Mouse (Mus musculus) liver, embryonic 16.5 days (tissue): ENCODE measurements around the gene Wdr95. TPM values are rescaled to one million over a fixed set of nuclear protein-coding genes. Genes with fewer than 3 reads are reported as not detected.

Experiments
- ATAC-seq: fragments of 200-750 bp; cut with Nextera tagmentation; 2 replicates; pipeline ENCODE4 v1.8.0; 2017; ENCODE audit warnings: low read depth, mild to moderate bottlenecking, moderate number of reproducible peaks, moderate library complexity
- H3K27ac ChIP-seq: fragments of 300-500 bp; sonication (generic); 2 replicates; pipeline ENCODE4 v1.5.1; 2014; ENCODE audit warnings: mild to moderate bottlenecking, low read length
- H3K27me3 ChIP-seq: fragments of 300-500 bp; sonication (generic); 2 replicates; pipeline ENCODE4 v1.6.1; 2014; ENCODE audit warnings: low read depth, low read length, mixed read lengths; ENCODE audit not compliant: control insufficient read depth, insufficient read depth
- H3K36me3 ChIP-seq: fragments of 300-500 bp; sonication (generic); 2 replicates; pipeline ENCODE4 v1.6.1; 2014; ENCODE audit warnings: mild to moderate bottlenecking; ENCODE audit not compliant: control insufficient read depth, insufficient read depth
- H3K4me1 ChIP-seq: fragments of 300-500 bp; sonication (generic); 2 replicates; pipeline ENCODE4 v1.6.1; 2014; ENCODE audit warnings: low read depth, low read length, mixed read lengths; ENCODE audit not compliant: control insufficient read depth
- H3K4me2 ChIP-seq: fragments of 300-500 bp; sonication (generic); 2 replicates; pipeline ENCODE4 v1.6.1; 2014; ENCODE audit warnings: low read depth, low read length, mixed read lengths
- H3K4me3 ChIP-seq: fragments of 300-500 bp; sonication (generic); 2 replicates; pipeline ENCODE4 v1.5.1; 2014; ENCODE audit warnings: low read depth, mild to moderate bottlenecking, low read length
- H3K9ac ChIP-seq: fragments of 300-500 bp; sonication (generic); 2 replicates; pipeline ENCODE4 v1.6.1; 2014; ENCODE audit warnings: low read depth, low read length
- H3K9me3 ChIP-seq: fragments of 300-500 bp; sonication (generic); replicated peaks from 2 replicates; pipeline ENCODE4 v1.6.1; 2016; ENCODE audit warnings: low read length; ENCODE audit not compliant: control insufficient read depth
- whole genome bisulfite sequencing: fragments of 180-500 bp; shearing (Covaris S2); extraction: QIAGEN DNeasy Blood & Tissue Kit; methylation state at CpG from one replicate; pipeline ENCODE4 v1.1.7; 2014; ENCODE audit not compliant: insufficient replicate concordance; 5-methylcytosine and 5-hydroxymethylcytosine counted together
- polyA plus RNA-seq: library from polyadenylated mRNA; unstranded; fragments of >200 nt; fragmentation: Nextera tagmentation; extraction: Ambion mirVana; gene quantifications from 2 replicates; pipeline ENCODE4 v1.2.1, GENCODE M21; 2015

Gene Wdr95
- polyA plus RNA-seq, 1 experiment from 2014 or later = not detected

GRCm38 (mm10) chr5:149603241-149603640 is 74.8 kb downstream of the Wdr95 start:
- H3K4me2 ChIP-seq = no peak overlapping the region
- no peaks in the 10 kb centered on the region for H3K36me3 ChIP-seq
- H3K9ac ChIP-seq = no peak overlapping the region
- H3K4me3 ChIP-seq = no peak overlapping the region
- 59% methylated on average over 3 of the region's 3 CpGs for WGBS
- H3K27ac ChIP-seq = no peak overlapping the region
- no peaks in the 10 kb centered on the region for H3K27me3 ChIP-seq
- no peak for ATAC-seq
- no peaks in the 10 kb centered on the region for H3K9me3 ChIP-seq
- no peaks in the 10 kb centered on the region for H3K4me1 ChIP-seq

DNA sequence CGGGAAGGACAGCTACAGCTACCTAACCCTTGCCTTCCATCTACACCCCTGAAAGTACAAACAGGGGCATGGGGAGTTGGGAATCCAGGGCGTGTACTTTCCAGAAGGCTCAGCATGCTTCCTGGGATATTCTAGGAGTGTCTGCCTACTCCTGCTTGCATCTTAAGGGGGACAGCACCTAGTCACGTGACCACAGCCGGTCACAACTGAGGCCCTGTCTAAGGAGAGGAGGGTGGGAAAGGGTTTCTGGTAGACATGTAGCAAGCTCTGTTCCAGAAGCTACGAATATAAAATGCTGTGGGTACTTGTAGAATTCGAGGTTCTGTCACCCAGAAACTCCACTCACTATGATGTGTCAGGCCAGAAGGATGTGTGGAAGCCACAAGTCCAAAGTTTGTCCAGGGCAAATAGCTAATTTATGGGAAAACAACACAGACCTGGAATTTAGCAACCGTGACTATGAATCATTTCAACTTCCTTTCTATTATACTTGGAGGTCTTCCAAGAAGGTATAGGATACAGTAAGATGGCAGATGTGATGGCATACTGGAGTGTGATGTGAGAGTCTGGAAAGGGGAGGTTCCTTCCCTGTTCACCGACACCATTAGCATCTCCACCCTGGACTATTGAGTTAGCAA is 78.7 kb downstream of the Wdr95 start:
- Histone ChIP-seq H3K4me1 (no peaks in the 10 kb centered on the region), H3K27me3 (no peaks in the 10 kb centered on the region), H3K4me2 (no peak overlapping the region), H3K9ac (no peak overlapping the region), H3K4me3 (no peak overlapping the region), H3K36me3 (no peaks in the 10 kb centered on the region), H3K9me3 (no peaks in the 10 kb centered on the region), H3K27ac (no peak overlapping the region)
- ATAC-seq = no peak
- 60% methylated on average over 8 of the region's 8 CpGs for WGBS

DNA sequence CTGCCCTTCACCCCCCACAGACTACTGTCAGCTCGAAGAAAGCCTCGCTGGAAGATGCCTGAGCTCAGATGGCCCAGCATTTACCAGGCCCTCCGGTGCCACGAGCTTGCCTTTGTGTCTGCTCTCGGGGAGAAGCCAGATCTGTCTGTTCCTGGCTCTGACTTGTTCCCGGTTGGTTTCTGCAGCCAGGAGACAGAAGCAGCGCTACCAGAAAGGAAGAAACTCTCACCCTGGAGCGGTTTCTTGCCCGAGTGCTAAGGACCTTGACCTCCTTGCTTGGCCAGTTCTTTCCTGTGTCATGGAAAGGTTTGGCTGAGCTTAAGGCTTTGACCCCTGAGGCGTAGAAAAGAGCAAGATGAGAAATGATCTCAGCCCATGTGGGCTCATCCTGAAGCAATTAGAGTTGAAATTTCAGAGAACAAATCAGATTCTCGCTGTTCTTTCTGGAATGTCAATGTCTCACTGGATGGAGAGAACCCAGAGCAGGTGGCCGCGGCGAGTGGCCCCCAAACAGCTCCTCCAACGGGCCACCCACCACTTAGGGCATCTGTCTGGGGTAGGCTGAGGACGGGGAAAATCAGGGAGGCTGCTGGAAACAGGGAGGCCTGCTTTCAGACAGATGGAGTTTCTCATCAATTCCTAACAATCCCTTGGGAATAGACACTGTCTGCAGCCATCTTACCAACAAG is 83.1 kb downstream of the Wdr95 start:
- no peaks in the 10 kb centered on the region for H3K4me1 ChIP-seq
- no peak overlapping the region for H3K4me3 ChIP-seq
- no peak overlapping the region for H3K4me2 ChIP-seq
- peaks cover 2% of the 10 kb centered on the region; the same call in 1 of the 2 replicates for H3K36me3 ChIP-seq
- H3K9ac ChIP-seq = no peak overlapping the region
- no peaks in the 10 kb centered on the region for H3K27me3 ChIP-seq
- H3K9me3 ChIP-seq = no peaks in the 10 kb centered on the region
- ATAC-seq = no peak
- H3K27ac ChIP-seq = no peak overlapping the region
- WGBS = 67% methylated on average over 16 of the region's 16 CpGs

DNA sequence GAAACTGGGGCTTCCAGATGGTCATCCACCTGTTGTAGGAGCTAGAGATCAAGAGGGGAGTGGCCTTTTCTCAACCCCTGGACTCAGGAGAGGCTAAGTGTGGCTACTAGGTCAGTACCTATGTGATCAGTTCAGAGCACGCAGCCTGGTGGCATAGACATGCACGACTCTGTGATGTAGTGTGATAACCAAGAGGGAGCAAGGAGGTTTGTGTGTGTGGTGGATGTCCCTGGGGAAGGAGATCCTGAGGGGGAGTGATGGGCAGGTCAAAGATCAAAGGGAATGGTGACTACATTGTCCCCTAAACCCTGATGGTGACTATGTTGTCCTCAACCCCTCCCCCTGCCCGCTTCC is 83.7 kb downstream of the Wdr95 start:
- Histone ChIP-seq H3K9ac (no peak overlapping the region), H3K9me3 (no peaks in the 10 kb centered on the region), H3K4me3 (no peak overlapping the region), H3K27ac (no peak overlapping the region), H3K27me3 (no peaks in the 10 kb centered on the region), H3K36me3 (peaks cover 4% of the 10 kb centered on the region; the same call in 1 of the 2 replicates), H3K4me2 (no peak overlapping the region), H3K4me1 (no peaks in the 10 kb centered on the region)
- ATAC-seq = no peak
- WGBS = 66% methylated on average over 3 of the region's 3 CpGs

DNA sequence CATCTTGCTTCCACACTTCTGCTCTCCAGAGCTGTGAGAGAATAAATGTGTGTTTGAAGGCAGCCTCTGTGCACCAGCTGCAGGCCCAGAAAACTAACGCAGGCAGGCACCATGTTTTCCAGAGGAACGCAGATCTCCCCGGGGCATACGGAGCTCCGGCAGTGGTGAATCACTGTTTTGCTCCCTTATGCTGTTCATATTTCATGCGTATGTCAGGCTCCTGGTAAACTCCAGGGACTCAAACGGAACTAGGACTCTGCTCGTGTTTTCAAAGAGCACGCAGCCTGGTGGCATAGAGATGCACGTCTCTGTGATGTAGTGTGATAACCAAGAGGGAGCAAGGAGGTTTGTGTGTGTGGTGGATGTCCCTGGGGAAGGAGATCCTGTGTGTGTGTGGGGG is 84.3 kb downstream of the Wdr95 start:
- H3K9ac ChIP-seq = no peak overlapping the region
- no peak overlapping the region for H3K27ac ChIP-seq
- ATAC-seq = no peak
- no peak overlapping the region for H3K4me2 ChIP-seq
- H3K4me3 ChIP-seq = no peak overlapping the region
- no peaks in the 10 kb centered on the region for H3K27me3 ChIP-seq
- no peaks in the 10 kb centered on the region for H3K9me3 ChIP-seq
- peaks cover 6% of the 10 kb centered on the region for H3K36me3 ChIP-seq
- WGBS = 74% methylated on average over 10 of the region's 10 CpGs
- H3K4me1 ChIP-seq = no peaks in the 10 kb centered on the region

- no peak for ATAC-seq
- WGBS = 83% methylated on average over 1 of the region's 1 CpGs
- H3K4me1 ChIP-seq = no peaks in the 10 kb centered on the region
- no peak overlapping the region for H3K27ac ChIP-seq
- H3K4me2 ChIP-seq = no peak overlapping the region
- no peak overlapping the region for H3K9ac ChIP-seq
- H3K27me3 ChIP-seq = no peaks in the 10 kb centered on the region
- H3K36me3 ChIP-seq = peaks cover 25% of the 10 kb centered on the region
- no peaks in the 10 kb centered on the region for H3K9me3 ChIP-seq
- no peak overlapping the region for H3K4me3 ChIP-seq
Observed at GRCm38 (mm10) chr5:149616138-149616537, 87.7 kb downstream of the Wdr95 start.

DNA sequence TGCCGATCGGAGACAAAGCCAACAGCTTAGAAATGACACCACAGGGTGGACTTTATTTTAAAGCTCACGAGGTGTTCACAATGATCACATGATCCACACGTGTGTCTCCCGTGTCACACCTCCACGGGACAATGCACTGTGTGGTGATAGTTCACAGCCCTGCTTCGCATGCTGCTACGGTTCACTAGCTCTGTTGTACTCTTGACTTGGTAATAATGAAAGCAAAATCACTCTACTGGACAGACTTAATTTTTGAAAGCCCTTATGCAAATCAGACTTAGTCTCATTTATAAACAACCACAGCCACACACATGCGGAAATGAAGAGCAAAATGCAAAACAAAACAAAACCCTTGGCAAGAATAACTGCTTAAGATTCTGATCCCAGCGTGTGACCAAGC is 88.3 kb downstream of the Wdr95 start:
- H3K9me3 ChIP-seq = no peaks in the 10 kb centered on the region
- peaks cover 25% of the 10 kb centered on the region for H3K36me3 ChIP-seq
- no peak overlapping the region for H3K9ac ChIP-seq
- H3K4me3 ChIP-seq = no peak overlapping the region
- no peak overlapping the region for H3K4me2 ChIP-seq
- no peak overlapping the region for H3K27ac ChIP-seq
- ATAC-seq = no peak
- WGBS = 81% methylated on average over 10 of the region's 10 CpGs
- H3K27me3 ChIP-seq = no peaks in the 10 kb centered on the region
- no peaks in the 10 kb centered on the region for H3K4me1 ChIP-seq

DNA sequence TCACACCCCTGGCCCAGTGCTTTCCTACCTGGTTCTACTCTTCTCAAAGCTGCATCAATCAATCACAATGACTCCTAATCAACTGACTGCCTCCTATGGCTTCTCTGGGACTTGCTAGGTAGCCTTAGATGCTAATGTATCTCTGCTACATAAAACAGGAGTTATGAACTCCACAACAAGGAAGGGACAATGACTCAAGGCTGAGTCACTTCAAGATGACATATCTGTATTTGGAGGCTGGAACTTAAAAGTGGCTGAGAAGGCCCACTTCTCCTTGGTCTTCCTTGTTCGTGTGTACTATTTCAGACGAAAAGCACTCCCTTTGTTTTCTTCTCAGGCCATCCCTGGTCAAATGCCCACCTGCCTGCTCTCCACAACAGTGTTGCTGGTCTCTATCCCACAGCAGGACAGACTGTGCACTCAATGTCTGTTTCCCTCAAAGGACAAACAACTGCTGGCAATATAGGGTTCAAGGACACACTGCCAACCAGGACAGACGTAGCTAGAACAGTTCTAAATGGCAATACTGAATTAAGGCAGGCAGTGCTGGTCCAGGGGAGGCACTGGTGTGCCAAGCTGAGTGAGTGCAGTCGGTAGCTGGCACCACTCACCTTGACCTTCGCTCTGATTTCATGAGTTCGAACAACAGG is 89.4 kb downstream of the Wdr95 start:
- H3K4me2 ChIP-seq = no peak overlapping the region
- ATAC-seq = no peak
- no peaks in the 10 kb centered on the region for H3K4me1 ChIP-seq
- no peaks in the 10 kb centered on the region for H3K27me3 ChIP-seq
- H3K9ac ChIP-seq = no peak overlapping the region
- H3K36me3 ChIP-seq = peaks cover 28% of the 10 kb centered on the region
- no peak overlapping the region for H3K4me3 ChIP-seq
- 74% methylated on average over 6 of the region's 6 CpGs for whole genome bisulfite sequencing
- H3K9me3 ChIP-seq = no peaks in the 10 kb centered on the region
- H3K27ac ChIP-seq = no peak overlapping the region

DNA sequence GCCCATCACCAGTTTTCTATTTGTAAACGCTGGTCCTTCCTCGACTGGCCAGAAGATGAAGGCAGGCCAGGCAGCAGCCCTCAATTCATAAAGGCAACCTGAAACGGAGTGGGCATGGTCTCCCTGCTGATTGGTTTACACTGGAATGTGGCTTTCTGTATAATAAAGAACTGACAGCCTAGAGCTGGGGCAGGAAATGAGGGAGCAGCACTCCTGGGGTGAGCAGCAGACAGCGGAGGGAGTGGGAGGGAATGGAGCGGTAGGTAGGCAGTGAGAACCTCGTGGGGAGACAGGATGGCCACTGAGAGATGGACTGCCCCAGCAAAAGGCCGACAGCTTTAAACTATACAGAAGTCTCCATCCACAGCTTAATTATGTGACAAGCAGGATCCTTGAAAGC is 93.7 kb downstream of the Wdr95 start:
- Histone ChIP-seq H3K27ac (no peak overlapping the region), H3K4me2 (no peak overlapping the region), H3K4me1 (peaks cover 14% of the 10 kb centered on the region), H3K4me3 (no peak overlapping the region), H3K9ac (no peak overlapping the region), H3K27me3 (no peaks in the 10 kb centered on the region), H3K9me3 (no peaks in the 10 kb centered on the region), H3K36me3 (peaks cover 32% of the 10 kb centered on the region)
- no peak for ATAC-seq
- WGBS = 81% methylated on average over 7 of the region's 7 CpGs
